Mouse (Mus musculus): ENCODE results near the gene Olfr309. TPM values are rescaled to one million over a fixed set of nuclear protein-coding genes. Genes with fewer than 3 reads are reported as not detected.

The Olfr309 gene
- total and polyA plus RNA-seq, 3 experiments: 0.11 TPM; not detected in 2

DNA sequence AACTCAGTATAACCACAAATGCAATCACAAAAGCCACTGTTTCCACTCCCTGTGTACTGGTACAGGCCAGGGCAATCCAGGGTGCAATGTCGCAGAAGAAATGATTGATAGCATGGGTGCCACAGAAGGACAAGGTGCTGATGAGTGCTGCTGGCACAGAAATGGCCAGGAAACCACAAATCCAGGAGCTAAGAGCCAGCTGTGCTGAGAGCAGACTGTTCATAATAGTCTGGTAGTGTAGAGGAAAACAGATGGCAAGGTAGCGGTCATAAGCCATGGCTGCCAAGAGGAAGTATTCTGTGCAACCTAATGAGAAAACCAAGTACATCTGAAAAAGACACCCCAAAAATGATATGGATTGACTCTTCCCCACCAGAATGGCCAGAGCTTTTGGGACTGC lies 7.8 kb upstream of the Olfr309 start:
- TF ChIP-seq CTCF (IDR thresholded peaks at IDR 0.05; ENCODE audit: low read depth, low read length): no peak
- TF ChIP-seq POLR2AphosphoS5 (IDR thresholded peaks at IDR 0.05; ENCODE audit: insufficient replicate concordance, low read depth, low read length): no peak
- no peak for TF ChIP-seq GATA1 (IDR thresholded peaks at IDR 0.05; ENCODE audit: borderline replicate concordance, low read length)
- no peak for TF ChIP-seq GATA2 (IDR thresholded peaks at IDR 0.05; ENCODE audit: borderline replicate concordance, low read depth, low read length)
- TF ChIP-seq TAL1 (conservative IDR thresholded peaks at IDR 0.05; ENCODE audit: low read depth, low read length): no peak
- Histone ChIP-seq H3K4me3 (ENCODE audit: low read depth, low read length) (no peak overlapping the region), H3K9me3 (replicated peaks) (0 out of 2 replicates have a peak, but pooled peaks cover 3% of the 10 kb centered on the region), H3K36me3 (replicated peaks) (no peaks in the 10 kb centered on the region), H3K4me1 (ENCODE audit: insufficient read depth, low read depth, low read length) (no peaks in the 10 kb centered on the region), H3K27me3 (ENCODE audit: insufficient read depth, low read length) (no peaks in the 10 kb centered on the region)
- DNase-seq (ENCODE audit: low spot score) (no peak), ATAC-seq (ENCODE audit: extremely low read depth, insufficient number of reproducible peaks, low FRiP score, poor library complexity, severe bottlenecking) (no peak)

DNA sequence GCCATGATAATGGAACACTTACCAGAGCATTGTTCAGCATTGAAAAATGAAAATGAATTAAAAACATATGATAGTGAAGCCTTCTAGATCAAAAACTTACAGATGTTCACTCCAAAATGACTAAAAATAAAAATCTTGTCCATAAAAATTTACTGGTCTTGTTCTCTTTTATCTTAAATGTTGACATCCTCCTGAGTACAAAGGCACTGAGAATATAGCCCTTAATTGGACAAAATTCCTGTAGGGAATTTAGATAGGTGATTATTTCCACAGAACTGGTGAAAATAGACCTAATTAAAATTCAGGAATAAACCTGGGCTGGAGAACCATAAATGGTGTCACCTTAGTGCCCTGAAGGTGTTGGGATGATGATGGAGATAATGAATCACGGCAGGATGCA lies 36.4 kb downstream of the Olfr309 start, which contains the start of gene Olfr310:
Gene Olfr310 (minus strand): TSS at position 101 of the 400 bp plus-strand sequence.
- no peak for TF ChIP-seq GATA2 (IDR thresholded peaks at IDR 0.05; ENCODE audit: borderline replicate concordance, low read depth, low read length)
- TF ChIP-seq GATA1 (IDR thresholded peaks at IDR 0.05; ENCODE audit: borderline replicate concordance, low read length): no peak
- TF ChIP-seq CTCF (IDR thresholded peaks at IDR 0.05; ENCODE audit: low read depth, low read length): no peak
- TF ChIP-seq POLR2AphosphoS5 (IDR thresholded peaks at IDR 0.05; ENCODE audit: insufficient replicate concordance, low read depth, low read length): no peak
- no peak for TF ChIP-seq TAL1 (conservative IDR thresholded peaks at IDR 0.05; ENCODE audit: low read depth, low read length)

More for the DNA sequence above, 36.4 kb downstream of the Olfr309 start, which contains the start of gene Olfr310:
- no peaks in the 10 kb centered on the region for H3K9me3 ChIP-seq (replicated peaks)
- H3K4me1 ChIP-seq (ENCODE audit: insufficient read depth, low read depth, low read length): no peaks in the 10 kb centered on the region
- H3K27me3 ChIP-seq (ENCODE audit: insufficient read depth, low read length): no peaks in the 10 kb centered on the region
- no peak for DNase-seq (ENCODE audit: low spot score)
- no peak for ATAC-seq (ENCODE audit: extremely low read depth, insufficient number of reproducible peaks, low FRiP score, poor library complexity, severe bottlenecking)
- no peaks in the 10 kb centered on the region for H3K36me3 ChIP-seq (replicated peaks)
- no peak within 1 kb of the TSS for H3K4me3 ChIP-seq (ENCODE audit: low read depth, low read length)

Other genes starting within 250 kb of the Olfr309 start
- gene Vmn2r75, start 141.9 kb downstream of the Olfr309 start, total RNA-seq (2014; fragmentation: Nextera tagmentation): not detected in 2 replicates
- gene Vmn2r75, start 141.9 kb downstream of the Olfr309 start, total RNA-seq (2017): under 0.01 and 0.06 TPM in 2 replicates
- gene Vmn2r75, start 141.9 kb downstream of the Olfr309 start, polyA plus RNA-seq (2012): not detected in 2 replicates
- not detected in 2 replicates for gene Vmn2r76, start 67.4 kb downstream of the Olfr309 start, total RNA-seq (2014; fragmentation: Nextera tagmentation)
- 0.05 and 0.06 TPM in 2 replicates for gene Vmn2r76, start 67.4 kb downstream of the Olfr309 start, total RNA-seq (2017)
- not detected in 2 replicates for gene Vmn2r76, start 67.4 kb downstream of the Olfr309 start, polyA plus RNA-seq (2012)
- not detected in 2 replicates for gene Olfr310, start 36.5 kb downstream of the Olfr309 start, total RNA-seq (2014; fragmentation: Nextera tagmentation)
- gene Olfr310, start 36.5 kb downstream of the Olfr309 start, total RNA-seq (2017): 0.27 TPM in 1 of 2 replicates, not detected in the other
- not detected in 2 replicates for gene Olfr310, start 36.5 kb downstream of the Olfr309 start, polyA plus RNA-seq (2012)
- gene Olfr308, start 11.9 kb upstream of the Olfr309 start, total RNA-seq (2014; fragmentation: Nextera tagmentation): not detected in 2 replicates
- gene Olfr308, start 11.9 kb upstream of the Olfr309 start, total RNA-seq (2017): 0.11 TPM in 1 of 2 replicates, not detected in the other
- gene Olfr308, start 11.9 kb upstream of the Olfr309 start, polyA plus RNA-seq (2012): not detected in 2 replicates
- not detected in 2 replicates for gene Olfr307, start 23.9 kb upstream of the Olfr309 start, total RNA-seq (2014; fragmentation: Nextera tagmentation)
- 0.11 and 0.35 TPM in 2 replicates for gene Olfr307, start 23.9 kb upstream of the Olfr309 start, total RNA-seq (2017)
- not detected in 2 replicates for gene Olfr307, start 23.9 kb upstream of the Olfr309 start, polyA plus RNA-seq (2012)
- gene Olfr305, start 53.2 kb upstream of the Olfr309 start, total RNA-seq (2014; fragmentation: Nextera tagmentation): not detected in 2 replicates
- 0.12 and 0.22 TPM in 2 replicates for gene Olfr305, start 53.2 kb upstream of the Olfr309 start, total RNA-seq (2017)
- gene Olfr305, start 53.2 kb upstream of the Olfr309 start, polyA plus RNA-seq (2012): not detected in 2 replicates
- not detected in 2 replicates for gene Olfr304, start 73.0 kb upstream of the Olfr309 start, total RNA-seq (2014; fragmentation: Nextera tagmentation)
- 0.16 TPM in 1 of 2 replicates, not detected in the other for gene Olfr304, start 73.0 kb upstream of the Olfr309 start, total RNA-seq (2017)
- gene Olfr304, start 73.0 kb upstream of the Olfr309 start, polyA plus RNA-seq (2012): not detected in 2 replicates
- gene Olfr303, start 84.1 kb upstream of the Olfr309 start, total RNA-seq (2014; fragmentation: Nextera tagmentation): not detected in 2 replicates
- 0.23 TPM in 1 of 2 replicates, not detected in the other for gene Olfr303, start 84.1 kb upstream of the Olfr309 start, total RNA-seq (2017)
- not detected in 2 replicates for gene Olfr303, start 84.1 kb upstream of the Olfr309 start, polyA plus RNA-seq (2012)
- gene Olfr301, start 90.1 kb upstream of the Olfr309 start, total RNA-seq (2014; fragmentation: Nextera tagmentation): not detected in 2 replicates
- gene Olfr301, start 90.1 kb upstream of the Olfr309 start, total RNA-seq (2017): 0.12 TPM in 1 of 2 replicates, not detected in the other
- gene Olfr301, start 90.1 kb upstream of the Olfr309 start, polyA plus RNA-seq (2012): not detected in 2 replicates
- not detected in 2 replicates for gene Olfr299, start 146.2 kb upstream of the Olfr309 start, total RNA-seq (2014; fragmentation: Nextera tagmentation)
- gene Olfr299, start 146.2 kb upstream of the Olfr309 start, total RNA-seq (2017): 0.05 TPM in 1 of 2 replicates, not detected in the other
- not detected in 2 replicates for gene Olfr299, start 146.2 kb upstream of the Olfr309 start, polyA plus RNA-seq (2012)
- gene Olfr298, start 178.8 kb upstream of the Olfr309 start, total RNA-seq (2014; fragmentation: Nextera tagmentation): not detected in 2 replicates
- 0.12 TPM in 1 of 2 replicates, not detected in the other for gene Olfr298, start 178.8 kb upstream of the Olfr309 start, total RNA-seq (2017)
- not detected in 2 replicates for gene Olfr298, start 178.8 kb upstream of the Olfr309 start, polyA plus RNA-seq (2012)
- gene Olfr297, start 206.3 kb upstream of the Olfr309 start, total RNA-seq (2014; fragmentation: Nextera tagmentation): not detected in 2 replicates
- 0.06 TPM in 1 of 2 replicates, not detected in the other for gene Olfr297, start 206.3 kb upstream of the Olfr309 start, total RNA-seq (2017)
- gene Olfr297, start 206.3 kb upstream of the Olfr309 start, polyA plus RNA-seq (2012): not detected in 2 replicates

Measured in G1E (cell line).